Mouse (Mus musculus) layer of hippocampus, postnatal 10 days (tissue): ENCODE results near the gene Tlx3. TPM values are rescaled to one million over a fixed set of nuclear protein-coding genes. Genes with fewer than 3 reads are reported as not detected.

Experiments used
- DNase-seq, 2 experiments: peaks; one replicate each; pipeline ENCODE4 v3.0.0; 2021; ENCODE audit warnings: low spot score in 2 of 2
- total RNA-seq, 2 experiments: library from RNA; stranded (reverse); gene quantifications; 2 replicates each; pipeline ENCODE4 v1.2.3; 2021

Tlx3 gene
- total RNA-seq, 2 experiments from 2014 or later, result not detected

DNA sequence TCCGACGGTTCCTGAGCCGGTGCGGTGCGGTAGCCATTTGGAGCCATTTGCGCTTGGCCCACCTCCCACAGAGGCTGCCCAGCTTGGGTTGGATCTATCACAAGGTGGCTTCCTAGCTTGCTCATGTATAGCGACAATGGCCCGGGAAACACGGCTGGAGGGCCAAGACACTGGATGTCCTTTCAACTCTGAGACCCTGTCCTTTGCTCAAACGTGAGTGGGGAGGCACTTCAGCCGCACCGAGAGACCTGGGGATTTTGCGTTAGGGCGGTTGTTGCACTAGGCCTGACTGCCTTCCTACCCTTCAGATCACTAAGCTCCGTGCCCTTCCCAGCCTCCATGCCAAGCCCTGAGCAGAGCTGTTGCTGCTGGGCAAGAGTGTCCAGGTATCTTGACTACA lies 5.7 kb downstream of the Tlx3 start:
- DNase-seq, result no peak

DNA sequence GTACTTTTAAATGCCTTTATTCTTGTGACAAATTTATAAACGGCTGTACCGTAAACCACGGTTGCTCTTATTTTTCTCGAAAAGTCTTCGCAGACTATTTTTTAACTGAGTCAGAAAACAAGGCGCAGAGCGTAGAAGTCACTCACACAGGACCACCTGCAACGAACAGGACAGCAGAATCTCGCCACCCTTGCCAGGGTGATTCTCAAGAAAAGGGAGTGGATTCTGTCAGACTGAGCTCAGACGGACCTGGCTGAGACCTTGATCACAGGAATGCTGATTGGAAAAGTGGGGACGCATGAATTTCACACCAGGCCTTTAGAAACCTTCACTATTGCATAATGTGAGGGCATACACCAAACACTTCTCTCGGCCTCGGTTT lies 6.3 kb downstream of the Tlx3 start:
- DNase-seq, result no peak

DNA sequence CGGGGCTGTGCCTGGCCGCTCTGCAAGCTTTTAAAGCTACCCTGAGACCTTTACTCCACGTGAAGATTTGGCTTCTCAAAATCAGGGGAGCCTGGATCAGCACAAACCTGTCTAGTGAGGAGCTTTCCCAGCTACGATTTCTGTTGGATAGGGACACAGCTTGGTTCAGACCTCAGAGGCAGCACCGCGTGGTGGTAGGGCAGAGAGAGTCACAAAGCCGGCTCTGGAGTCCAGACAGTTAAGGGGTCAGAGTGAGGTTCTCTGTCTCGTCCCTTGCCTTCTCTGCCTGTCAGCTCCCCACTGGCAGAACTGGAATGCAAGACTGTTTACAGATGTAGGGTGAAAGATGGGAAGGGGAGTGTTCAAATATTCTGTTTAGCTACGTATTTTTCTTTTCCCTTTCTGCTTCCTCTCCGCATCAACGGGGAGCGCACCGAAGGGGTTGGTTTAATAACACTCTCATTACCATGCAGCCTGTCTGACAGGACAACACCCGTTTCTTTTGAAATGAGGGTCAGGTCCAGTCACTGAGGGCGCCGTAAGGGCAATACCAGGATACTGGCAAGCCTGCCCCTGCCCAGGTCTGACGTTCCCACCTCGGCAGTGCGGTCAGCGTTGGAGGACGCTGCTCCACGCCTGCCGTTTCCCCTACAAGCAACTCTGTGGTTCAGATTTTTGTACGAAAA lies 6.8 kb downstream of the Tlx3 start:
- DNase-seq, result peak in 1 of 2 experiments; percentile 12

DNA sequence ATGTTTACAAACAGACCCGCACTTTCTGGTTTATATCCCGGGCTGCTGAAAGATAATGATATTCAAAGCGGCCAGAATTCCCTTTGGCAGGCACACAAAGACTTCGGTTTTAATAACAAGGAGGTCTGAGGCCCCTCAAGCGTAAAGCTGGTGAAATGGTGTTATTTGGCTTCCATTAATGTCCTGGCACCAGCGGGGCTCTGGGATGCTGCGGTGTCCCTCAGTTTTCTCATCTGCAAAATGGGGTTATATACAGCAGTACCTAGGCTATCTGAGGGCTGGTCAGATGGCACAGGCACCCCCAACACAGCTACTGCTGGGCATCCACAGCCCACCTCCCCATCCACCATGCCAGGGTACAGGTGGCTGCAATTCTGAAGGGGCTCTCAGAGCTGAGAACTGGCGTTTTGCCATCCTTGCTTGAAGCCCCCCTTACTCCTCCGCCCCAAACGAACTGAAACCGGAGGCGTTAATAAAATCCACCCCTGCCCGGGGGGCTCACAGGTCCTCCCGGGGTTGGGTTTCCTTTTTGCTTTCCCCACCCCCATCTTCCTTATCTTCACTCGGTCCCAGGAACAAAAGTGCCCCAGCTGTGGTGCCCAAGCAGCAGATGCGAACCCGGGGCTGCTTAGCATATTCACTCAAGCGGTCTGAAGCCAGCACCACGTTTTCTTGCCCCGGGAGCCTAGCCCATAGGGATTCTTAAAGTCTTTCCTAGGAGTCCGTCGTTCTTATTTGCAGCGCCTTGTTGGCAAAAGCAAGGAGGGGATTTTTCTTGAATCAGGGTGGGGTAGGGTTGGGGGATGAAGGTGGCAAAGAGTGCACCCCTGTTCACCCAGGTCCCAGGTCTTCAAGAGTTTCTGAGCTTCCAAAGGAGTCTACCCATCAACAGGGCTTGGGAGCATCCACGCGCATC lies 7.6 kb downstream of the Tlx3 start:
- no peak for DNase-seq

DNA sequence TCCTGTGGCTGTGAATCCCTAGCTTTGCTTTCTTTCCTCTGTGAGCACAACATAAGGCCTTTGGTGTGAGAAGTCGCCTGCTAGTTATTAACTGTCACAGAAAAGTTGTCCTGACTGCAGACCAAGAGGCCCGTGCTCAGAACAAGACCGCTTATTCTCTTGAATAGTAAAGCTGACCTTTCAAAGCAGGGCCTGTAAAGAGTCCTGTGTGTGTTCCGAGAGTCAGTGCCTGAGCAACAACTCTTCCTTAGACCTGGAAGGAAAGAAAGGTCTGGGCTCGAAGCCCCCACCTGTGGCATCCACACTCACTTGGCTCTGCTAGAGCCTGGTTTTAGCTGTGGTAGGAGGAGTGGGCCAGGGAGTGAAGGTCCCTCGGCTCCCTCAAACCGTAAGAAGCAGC lies 8.3 kb downstream of the Tlx3 start:
- DNase-seq, result no peak

DNA sequence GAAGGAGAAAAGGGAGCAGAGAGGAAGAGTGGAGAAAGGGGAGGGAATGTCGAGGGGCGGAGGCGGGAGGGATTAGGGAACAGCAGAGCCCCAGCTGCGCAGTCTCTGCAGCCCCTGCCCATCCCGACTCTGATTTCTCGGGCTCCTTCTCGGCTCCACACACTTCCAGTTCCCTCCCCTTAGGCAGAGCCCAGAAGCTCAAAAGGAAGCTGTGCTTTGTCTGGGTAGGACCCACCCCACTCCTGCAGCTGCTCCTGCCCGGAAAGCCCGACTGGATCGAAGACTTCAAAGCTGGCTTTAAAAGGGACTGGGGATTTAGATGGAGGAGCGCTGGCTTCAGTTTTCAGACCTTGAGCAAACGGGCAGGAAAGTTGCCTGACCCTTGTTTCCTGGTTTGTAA lies 9.7 kb downstream of the Tlx3 start:
- DNase-seq, result no peak

DNA sequence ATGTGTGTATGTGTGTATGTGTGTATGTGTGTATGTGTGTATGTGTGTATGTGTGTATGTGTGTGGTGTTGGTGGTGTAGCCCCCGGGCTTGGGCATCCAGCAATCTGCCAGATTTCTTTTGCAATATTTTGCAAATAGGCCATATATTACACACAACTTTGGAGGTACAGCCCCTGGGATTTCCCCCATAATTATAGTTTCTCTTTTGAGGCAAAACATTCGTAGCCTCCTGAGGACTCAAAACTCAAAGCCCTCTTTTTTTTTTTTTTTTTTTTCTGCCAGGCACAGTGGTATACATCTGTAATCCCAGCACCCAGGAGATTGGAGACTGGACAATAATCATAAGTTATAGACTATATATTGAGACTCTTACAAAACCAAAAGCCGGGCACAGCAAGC lies 21.6 kb downstream of the Tlx3 start:
- DNase-seq, result no peak

DNA sequence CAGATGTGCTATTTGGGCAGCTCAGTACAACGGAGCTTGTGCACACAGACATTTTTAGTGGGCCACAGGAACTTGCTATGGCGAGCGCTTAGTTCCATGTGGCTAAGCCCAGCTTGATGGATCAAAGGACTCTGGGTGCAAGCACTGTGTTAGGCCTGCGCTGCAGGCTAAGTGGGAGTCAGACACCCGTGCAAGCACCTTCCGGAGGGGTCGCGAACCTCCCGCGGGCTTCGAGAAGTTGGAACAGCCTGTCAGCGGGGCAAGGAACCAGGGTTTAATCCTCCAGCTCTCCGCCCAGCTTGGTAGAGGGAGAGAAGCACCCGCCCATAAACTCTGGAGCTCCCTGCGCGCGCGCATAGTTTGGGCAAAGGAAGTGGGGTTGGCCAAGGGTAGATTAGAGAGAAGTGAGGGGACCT lies 22.7 kb downstream of the Tlx3 start:
- DNase-seq, result peak in 1 of 2 experiments; percentile 11

DNA sequence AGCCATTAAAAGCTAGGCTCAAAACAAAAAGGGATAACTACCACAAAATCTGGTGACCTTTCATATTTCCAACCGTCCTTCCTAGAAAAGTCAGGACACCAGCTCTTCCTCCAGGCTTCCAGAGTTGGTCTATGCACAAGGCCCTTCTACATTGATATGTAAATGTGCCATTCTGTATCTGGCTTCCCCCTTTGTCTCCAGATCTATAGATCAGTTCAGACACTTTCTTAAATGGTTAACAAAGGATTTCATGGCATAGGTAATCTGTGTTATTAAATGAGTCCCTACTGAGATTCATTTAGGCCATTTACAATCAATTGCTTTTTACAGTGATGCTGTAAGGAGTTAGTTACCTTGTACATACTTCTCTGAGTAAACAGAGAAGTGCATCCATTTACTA lies 23.6 kb downstream of the Tlx3 start:
- no peak for DNase-seq

DNA sequence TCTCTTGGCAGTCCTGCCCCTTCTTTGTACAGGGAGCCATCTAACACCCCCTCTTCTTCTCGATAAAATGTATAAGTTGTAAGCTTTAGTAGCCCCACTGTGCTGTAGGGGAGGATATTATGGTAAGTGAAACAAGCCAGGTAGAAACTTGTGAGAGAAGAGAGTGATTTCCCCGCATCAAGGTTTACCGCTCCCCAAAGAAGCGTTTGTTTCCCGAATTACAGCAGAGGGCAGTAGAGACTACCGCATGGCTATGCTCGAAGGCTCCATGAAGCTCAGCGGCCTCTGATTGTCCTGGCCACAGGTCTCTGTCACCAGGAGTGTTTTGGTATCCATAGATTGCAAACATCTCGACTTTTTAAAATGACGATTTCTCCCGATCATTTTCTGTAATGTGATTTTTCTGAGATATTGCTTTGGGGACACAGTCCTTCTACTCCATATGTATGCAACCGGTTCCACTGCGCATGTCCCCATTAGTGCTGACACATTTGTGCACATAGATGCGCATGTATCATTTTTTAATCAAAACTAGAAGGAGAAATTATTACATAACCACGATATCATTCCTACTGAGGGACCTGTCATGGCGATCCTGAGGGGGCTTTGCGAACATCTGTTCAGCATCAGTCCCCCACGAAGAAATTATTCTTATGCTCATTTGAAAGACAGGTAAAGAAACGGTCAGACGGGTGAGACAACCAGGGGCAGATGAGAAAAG lies 26.7 kb downstream of the Tlx3 start:
- DNase-seq, result peak; percentile 44 to 67

DNA sequence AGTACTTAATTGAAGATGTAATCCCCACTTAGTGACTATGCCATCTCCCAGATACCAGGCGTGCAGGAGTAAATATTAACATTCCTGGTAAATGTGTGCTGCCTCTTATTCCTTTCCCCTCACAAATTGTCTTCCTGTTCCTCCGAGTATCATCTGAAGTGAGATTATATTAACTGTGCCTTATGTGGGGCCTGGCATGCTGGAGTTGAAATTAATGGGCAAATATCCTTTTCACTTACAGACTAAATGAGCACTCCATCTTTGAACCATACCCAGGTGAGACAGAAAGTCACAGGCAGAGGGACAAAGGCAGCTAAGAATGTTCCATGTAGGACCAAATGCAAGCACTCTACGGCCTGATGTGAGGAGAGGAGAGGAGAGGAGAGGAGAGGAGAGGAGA lies 27.6 kb downstream of the Tlx3 start:
- no peak for DNase-seq

DNA sequence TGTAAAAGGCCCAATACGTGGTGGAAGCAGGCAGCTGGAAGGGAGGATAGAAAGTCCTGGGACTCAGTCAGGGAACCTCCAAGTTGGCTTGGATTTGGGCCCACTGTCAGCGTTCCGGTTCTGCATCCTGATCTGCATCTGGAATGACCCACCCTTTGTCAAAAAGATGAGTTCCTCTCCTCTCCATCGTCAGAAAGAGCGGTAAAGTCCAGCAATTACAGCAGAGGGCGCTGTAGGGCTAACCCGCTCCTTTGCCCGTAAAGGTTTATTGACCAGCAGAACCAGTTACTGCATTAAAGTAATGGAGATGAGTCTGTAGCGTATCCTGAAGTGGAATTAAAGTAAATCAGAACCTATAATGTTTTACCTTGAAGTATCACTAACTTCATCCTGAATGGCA lies 32.9 kb downstream of the Tlx3 start:
- peak; percentile 60 to 65 for DNase-seq

DNA sequence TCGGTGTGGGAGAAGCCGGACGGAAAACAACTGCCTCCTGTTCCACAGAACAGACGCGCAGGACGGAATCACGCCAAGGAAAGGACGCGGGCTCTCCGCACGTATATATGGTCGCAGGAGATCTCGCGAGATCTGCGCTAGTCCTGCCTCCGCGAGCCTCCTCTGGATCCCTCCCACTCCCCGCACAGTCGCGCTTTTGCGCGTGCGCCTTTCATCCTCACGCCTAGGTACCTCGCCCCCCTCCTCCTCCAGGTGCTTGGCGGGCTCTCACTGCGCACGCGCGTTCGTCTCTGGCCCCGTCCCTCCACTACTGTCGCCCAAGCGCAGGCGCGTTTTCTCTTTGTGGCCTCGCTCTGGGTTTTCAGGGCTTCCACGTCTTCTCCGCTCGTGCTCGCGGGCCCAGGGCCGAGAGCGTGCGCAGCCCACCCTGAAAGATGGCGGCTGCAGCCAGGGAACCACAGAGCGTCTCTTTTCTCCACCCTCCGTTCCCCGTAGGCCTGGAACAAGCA lies 40.3 kb downstream of the Tlx3 start, which contains the start of gene Npm1:
Gene Npm1, minus strand, starts transcription at position 209 of the 509 bp plus-strand sequence.
- DNase-seq, result peak; percentile 99

DNA sequence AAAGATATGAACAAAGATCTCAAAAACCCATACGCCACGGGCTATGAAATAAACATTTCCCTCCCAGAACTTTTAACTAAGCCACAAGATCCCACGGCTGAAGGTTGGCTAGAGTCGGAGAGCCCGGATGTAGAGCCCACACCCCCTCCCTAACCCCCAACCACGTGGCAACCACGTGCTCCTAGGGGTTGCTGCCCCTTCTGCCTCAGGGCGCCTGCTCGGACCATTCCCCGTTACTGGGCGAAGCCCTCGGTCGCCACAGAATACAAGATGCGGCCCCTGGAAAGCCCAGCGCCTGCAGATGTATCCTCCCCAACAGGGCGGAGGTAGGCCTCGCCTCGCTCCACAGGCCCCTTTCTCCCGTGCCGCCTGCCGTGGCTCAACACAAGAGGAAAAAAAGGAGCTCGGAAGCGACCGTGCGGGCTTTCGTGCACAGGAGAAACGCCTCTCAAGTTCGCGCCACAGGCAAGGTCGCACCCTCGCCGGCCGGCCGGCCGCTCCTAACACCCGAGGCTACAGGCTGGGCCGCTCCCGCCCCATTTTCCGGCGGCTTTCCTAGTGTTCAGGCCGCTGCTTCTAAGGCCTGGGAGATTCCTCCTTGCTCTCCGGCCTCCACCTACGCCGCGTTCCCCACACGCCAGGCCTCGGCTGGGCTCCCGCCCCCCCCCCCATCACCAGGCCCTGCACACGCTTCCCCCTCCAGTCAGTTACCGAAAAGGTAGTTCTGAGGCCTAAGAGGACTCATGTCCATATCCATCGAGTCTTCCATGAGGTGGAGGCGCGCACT lies 41.0 kb downstream of the Tlx3 start:
- DNase-seq, result peak; percentile 78 to 79

DNA sequence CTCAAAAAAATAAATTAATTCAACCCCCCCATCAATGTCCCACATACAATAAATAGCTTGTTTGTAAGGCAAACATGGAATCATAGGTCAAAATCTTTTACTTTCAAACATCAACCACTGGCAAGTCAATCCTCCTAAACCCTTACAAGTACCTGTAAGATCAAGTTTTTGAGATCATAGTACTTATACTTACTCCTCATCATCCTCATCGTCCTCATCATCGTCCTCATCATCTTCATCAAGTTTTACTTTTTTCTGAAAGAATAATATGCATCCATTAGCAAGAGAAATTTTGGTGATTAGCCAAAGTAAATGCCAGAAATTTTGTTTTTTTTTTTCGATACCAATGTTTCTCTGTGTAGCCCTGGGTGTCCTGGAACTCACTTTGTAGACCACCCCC lies 43.6 kb downstream of the Tlx3 start:
- DNase-seq, result no peak

DNA sequence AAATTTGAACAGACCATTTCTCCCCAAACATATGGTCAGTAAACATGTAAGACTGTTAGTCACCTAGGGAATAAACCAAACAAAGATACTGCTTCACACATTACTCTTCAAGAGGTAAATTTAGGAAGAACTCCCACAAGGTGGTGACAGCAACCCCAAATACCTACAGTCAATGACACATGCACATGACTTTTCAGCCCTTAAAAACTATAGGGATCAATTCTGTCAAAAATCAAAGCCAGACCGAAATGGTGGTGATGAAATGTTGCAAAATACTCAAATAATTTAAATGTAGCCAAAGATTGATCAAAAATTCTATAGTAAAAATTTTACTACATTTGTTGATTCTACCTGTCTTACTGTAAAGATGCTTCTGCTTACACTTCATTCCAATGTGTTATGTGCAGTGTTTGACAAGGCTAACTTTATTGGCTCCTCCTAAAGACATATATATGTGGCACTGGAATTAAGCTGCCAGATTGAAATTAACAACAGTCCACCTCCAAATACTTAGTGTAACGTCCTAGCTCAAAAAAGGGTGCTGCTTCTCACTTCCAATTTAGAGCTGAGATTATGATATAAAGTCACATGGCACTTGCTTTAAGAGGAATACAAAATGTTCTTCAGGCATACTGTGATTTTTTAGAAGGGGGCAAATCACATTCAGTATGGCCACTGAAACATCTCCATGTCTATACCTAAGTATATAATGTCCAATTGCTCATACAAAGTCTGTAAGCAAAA lies 45.8 kb downstream of the Tlx3 start:
- DNase-seq, result no peak

DNA sequence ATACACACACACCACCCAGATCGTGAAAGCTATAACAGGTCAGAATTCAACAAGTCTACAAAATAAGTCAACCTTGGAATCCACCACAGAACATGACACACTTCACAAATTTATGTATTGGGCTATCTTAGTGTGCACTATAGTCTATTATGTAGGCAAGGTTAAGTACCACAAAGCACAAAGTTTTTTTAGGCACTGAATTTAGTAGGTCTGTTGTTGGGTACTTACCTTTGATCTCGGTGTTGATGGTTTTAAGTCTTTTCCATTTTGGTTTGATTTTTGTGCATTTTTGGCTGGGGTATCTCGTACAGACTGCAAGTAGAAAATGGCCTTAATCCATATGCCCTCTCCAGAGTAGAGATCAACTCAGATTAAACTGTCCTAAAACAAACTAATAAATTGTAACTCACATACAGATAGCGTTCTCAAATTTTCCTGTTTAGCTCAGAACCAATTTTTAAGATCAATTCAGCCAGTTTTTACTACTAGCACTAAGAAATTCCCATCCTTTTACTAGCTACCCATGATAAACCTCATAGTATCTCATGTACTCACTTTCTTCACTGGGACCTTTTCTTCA lies 46.9 kb downstream of the Tlx3 start:
- DNase-seq, result no peak

DNA sequence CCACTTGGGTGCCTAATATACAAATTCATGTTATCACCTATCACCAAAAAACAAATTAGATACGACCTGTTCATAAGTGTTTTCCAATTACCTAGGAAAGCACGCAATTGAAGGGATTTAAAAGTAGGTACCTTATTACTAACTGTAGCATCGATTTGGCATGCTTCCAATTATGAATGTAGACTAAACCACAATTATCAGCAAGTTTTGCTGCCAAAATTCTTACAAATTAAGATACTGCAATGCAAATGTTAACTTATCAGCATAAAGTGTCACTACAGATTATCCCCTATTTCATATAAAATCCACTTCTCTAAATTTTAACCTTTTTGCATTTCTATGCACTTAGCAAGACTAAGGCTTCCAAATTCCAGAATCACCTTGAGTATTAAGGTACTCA lies 48.9 kb downstream of the Tlx3 start:
- no peak for DNase-seq

DNA sequence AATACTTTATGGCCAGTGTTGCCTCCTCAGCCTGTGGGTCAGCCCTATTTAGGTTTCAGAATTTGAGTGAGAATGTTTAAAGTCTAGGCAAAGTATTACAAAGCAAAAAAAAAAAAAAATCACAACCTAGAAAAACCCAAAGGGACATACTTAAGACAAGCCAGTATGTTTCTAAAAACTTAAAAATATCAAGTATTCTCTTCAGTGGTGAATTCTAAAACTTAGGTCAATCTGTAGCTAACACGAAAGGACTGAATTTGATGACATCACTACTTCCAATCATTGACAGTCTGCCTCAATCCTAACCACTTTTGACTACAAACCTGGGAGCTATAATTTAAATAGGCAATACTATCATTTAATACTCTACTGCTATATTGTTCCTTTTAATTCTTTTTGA lies 50.4 kb downstream of the Tlx3 start:
- DNase-seq, result no peak

DNA sequence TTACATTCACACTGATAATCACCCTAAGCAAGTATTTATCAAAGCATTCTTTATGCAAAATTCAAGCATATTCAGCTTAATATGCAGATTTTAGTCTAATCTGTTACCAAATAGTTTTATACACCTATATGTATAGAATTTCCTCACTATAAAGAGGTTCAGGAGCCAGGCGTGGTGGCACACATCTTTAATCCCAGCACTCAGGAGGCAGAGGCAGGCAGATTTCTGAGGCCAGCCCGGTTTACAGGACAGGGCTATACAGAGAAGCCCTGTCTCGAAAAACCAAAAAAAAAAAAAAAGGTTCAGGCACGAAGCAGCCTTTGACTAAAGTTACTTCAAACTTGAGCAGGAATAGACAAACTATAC lies 51.6 kb downstream of the Tlx3 start:
- no peak for DNase-seq
